Comparison of ENCODE assay signal across 11 mouse cellular contexts in genomic region chr10:76978042-76978441, GRCm38 (mm10). TPM values are rescaled to one million over a fixed set of nuclear protein-coding genes. Genes with fewer than 3 reads are reported as not detected.
DNase-seq lines count a peak whose midpoint lies in the region; ATAC-seq and TF ChIP-seq lines count a peak whose summit lies in the region.
"Had no signal": no experiment of that assay in that cellular context is flagged by ENCODE, and none has a peak within 500 bp of the region (broad histone marks: within the 10 kb centered on the region; RNA-seq: fewer than 3 reads in every experiment).

No protein-coding gene starts in this region.

- H3K4me2 ChIP-seq in kidney, embryonic 15.5 days: no peak overlapping the region
- no peak overlapping the region for H3K4me2 ChIP-seq in myocyte (ENCODE audit: low read depth)
- H3K4me2 ChIP-seq: limb, embryonic 15.5 days; midbrain, embryonic 12.5 days had no signal

- no peak overlapping the region for H3K9ac ChIP-seq in kidney, embryonic 15.5 days
- H3K9ac ChIP-seq in MEL (ENCODE audit: control insufficient read depth, low read depth, low read length, poor library complexity, severe bottlenecking): no peak overlapping the region
- H3K9ac ChIP-seq: limb, embryonic 15.5 days; midbrain, embryonic 12.5 days had no signal

- no peaks in the 10 kb centered on the region for H3K36me3 ChIP-seq in kidney, embryonic 15.5 days
- H3K36me3 ChIP-seq in MEL (ENCODE audit: control insufficient read depth in 1 of 2, insufficient read depth in 2 of 2, low read length in 2 of 2): no peaks in the 10 kb centered on the region
- no peaks in the 10 kb centered on the region for H3K36me3 ChIP-seq in myocyte (ENCODE audit: control insufficient read depth, insufficient read depth)
- H3K36me3 ChIP-seq: limb, embryonic 15.5 days; midbrain, embryonic 12.5 days had no signal

- H3ac ChIP-seq in myocyte (ENCODE audit: control insufficient read depth, insufficient read length): no peak overlapping the region

- no peak for ATAC-seq in kidney, embryonic 15.5 days (replicated peaks; ENCODE audit: low FRiP score)
- no peak for ATAC-seq in erythroid progenitor cell, adult 5-6 weeks (replicated peaks; ENCODE audit: low FRiP score, poor library complexity, severe bottlenecking)
- ATAC-seq: forebrain, embryonic 16.5 days had no signal

- H3K27me3 ChIP-seq in kidney, embryonic 15.5 days: no peaks in the 10 kb centered on the region
- H3K27me3 ChIP-seq in MEL (ENCODE audit: control insufficient read depth in 1 of 2, insufficient read depth in 2 of 2, low read length in 2 of 2) (peaks cover 0 to under 1% of the 10 kb centered on the region in 2 experiments; a peak in 1 of 4 replicates), myocyte (ENCODE audit: control insufficient read depth, insufficient read depth, insufficient read length) (no peaks in the 10 kb centered on the region)
- H3K27me3 ChIP-seq: limb, embryonic 15.5 days; midbrain, embryonic 12.5 days had no signal

- H3K4me1 ChIP-seq in kidney, embryonic 15.5 days: no peaks in the 10 kb centered on the region
- H3K4me1 ChIP-seq in MEL (ENCODE audit: control insufficient read depth in 1 of 2, insufficient read depth in 2 of 2, low read length in 2 of 2): no peaks in the 10 kb centered on the region

- no peak for TF ChIP-seq POLR2A in MEL (IDR thresholded peaks at IDR 0.05; ENCODE audit: control insufficient read depth in 1 of 2, insufficient read depth in 1 of 2, low read depth in 1 of 2, low read length in 2 of 2, poor library complexity in 1 of 2)
- no peak for TF ChIP-seq POLR2A in myocyte (IDR thresholded peaks at IDR 0.05; ENCODE audit: insufficient read length, low read depth)

- DNase-seq in kidney, postnatal 14 days: peak; percentile 36
- DNase-seq in MEL (ENCODE audit: low read depth, low spot score): peak; percentile 65
- DNase-seq in adrenal gland, postnatal 25 days: peak; percentile 30
- no peak for DNase-seq in right cerebral cortex, adult 18-20 months
- DNase-seq: cerebellum, postnatal 36 days had no signal

- H3K27ac ChIP-seq in kidney, embryonic 15.5 days: no peak overlapping the region
- no peak overlapping the region for H3K27ac ChIP-seq in MEL (ENCODE audit: control insufficient read depth, low read depth, low read length)
- H3K27ac ChIP-seq: limb, embryonic 15.5 days; midbrain, embryonic 12.5 days had no signal

- no peak for TF ChIP-seq CTCF in MEL (IDR thresholded peaks at IDR 0.05 in 2 of 3, conservative IDR thresholded peaks at IDR 0.05 in 1 of 3; ENCODE audit: control insufficient read depth in 1 of 3, insufficient read depth in 1 of 3, low read depth in 2 of 3, low read length in 3 of 3, poor library complexity in 1 of 3, severe bottlenecking in 1 of 3)

- no peak for TF ChIP-seq RAD21 in MEL (IDR thresholded peaks at IDR 0.05; ENCODE audit: low read depth, low read length)

- H3K9me3 ChIP-seq in kidney, embryonic 15.5 days (replicated peaks): no peaks in the 10 kb centered on the region
- H3K9me3 ChIP-seq in MEL (replicated peaks; ENCODE audit: insufficient read depth, low read length): no peaks in the 10 kb centered on the region
- H3K9me3 ChIP-seq: limb, embryonic 15.5 days had no signal

- no peak overlapping the region for H3K4me3 ChIP-seq in kidney, embryonic 15.5 days (replicated peaks)
- no peak overlapping the region for H3K4me3 ChIP-seq in MEL (ENCODE audit: control insufficient read depth in 1 of 2, insufficient read depth in 1 of 2, low read depth in 2 of 2, low read length in 2 of 2)
- no peak overlapping the region for H3K4me3 ChIP-seq in myocyte
- H3K4me3 ChIP-seq: limb, embryonic 15.5 days; midbrain, embryonic 12.5 days had no signal

- no peaks in the 10 kb centered on the region for H3K79me2 ChIP-seq in MEL (ENCODE audit: control insufficient read depth, insufficient read depth, low read length, poor library complexity)
- no peaks in the 10 kb centered on the region for H3K79me2 ChIP-seq in myocyte (ENCODE audit: control insufficient read depth, insufficient read depth)

- WGBS in kidney, embryonic 15.5 days: 40% methylated on average over 2 of the region's 2 CpGs

- TF ChIP-seq EP300 in MEL (IDR thresholded peaks at IDR 0.05; ENCODE audit: low read depth in 1 of 2, low read length in 2 of 2): no peak

TF ChIP-seq in MEL, 35 proteins besides CTCF, POLR2A, EP300 and RAD21:
- TF ChIP-seq TBP (IDR thresholded peaks at IDR 0.05; ENCODE audit: low read depth, low read length): no peak
- no peak for TF ChIP-seq USF1 (IDR thresholded peaks at IDR 0.05; ENCODE audit: low read depth, low read length)
- no peak for TF ChIP-seq ZNF384 (IDR thresholded peaks at IDR 0.05; ENCODE audit: low read depth, low read length)
- TF ChIP-seq KAT2A (conservative IDR thresholded peaks at IDR 0.05; ENCODE audit: low read depth, low read length): no peak
- TF ChIP-seq CHD1 (IDR thresholded peaks at IDR 0.05; ENCODE audit: low read depth, low read length): no peak
- TF ChIP-seq HCFC1 (IDR thresholded peaks at IDR 0.05; ENCODE audit: low read depth, low read length): no peak
- TF ChIP-seq NELFE (IDR thresholded peaks at IDR 0.05; ENCODE audit: low read depth, low read length): no peak
- no peak for TF ChIP-seq RCOR1 (IDR thresholded peaks at IDR 0.05; ENCODE audit: low read depth, low read length)
- TF ChIP-seq NRF1 (IDR thresholded peaks at IDR 0.05; ENCODE audit: insufficient read depth, low read depth, low read length, poor library complexity, severe bottlenecking): no peak
- no peak for TF ChIP-seq ZKSCAN1 (IDR thresholded peaks at IDR 0.05; ENCODE audit: low read depth, low read length)

TF ChIP-seq in myocyte, 11 proteins besides CTCF, POLR2A, EP300 and RAD21:
- no peak for TF ChIP-seq CEBPB (IDR thresholded peaks at IDR 0.05; ENCODE audit: insufficient read depth, poor library complexity, severe bottlenecking)
- no peak for TF ChIP-seq SRF (IDR thresholded peaks at IDR 0.05; ENCODE audit: control insufficient read depth, insufficient read length, low read depth)
- peak; percentile 67 for TF ChIP-seq MAX (IDR thresholded peaks at IDR 0.05; ENCODE audit: low read depth)
- TF ChIP-seq MYOG (IDR thresholded peaks at IDR 0.05; ENCODE audit: control insufficient read depth in 1 of 3, insufficient read depth in 1 of 3, insufficient read length in 2 of 3, low read depth in 2 of 3): no peak
- no peak for TF ChIP-seq USF1 (IDR thresholded peaks at IDR 0.05; ENCODE audit: low read depth)
- TF ChIP-seq TCF12 (IDR thresholded peaks at IDR 0.05; ENCODE audit: insufficient read depth, poor library complexity, severe bottlenecking): no peak
- TF ChIP-seq POLR2AphosphoS2 (IDR thresholded peaks at IDR 0.05; ENCODE audit: insufficient read length, low read depth): no peak
- no peak for TF ChIP-seq E2F4 (IDR thresholded peaks at IDR 0.05; ENCODE audit: insufficient read depth)
- TF ChIP-seq REST (IDR thresholded peaks at IDR 0.05; ENCODE audit: insufficient read depth, insufficient read length): peak; percentile 88
- TF ChIP-seq MYOD1 (IDR thresholded peaks at IDR 0.05; ENCODE audit: control insufficient read depth in 1 of 3, insufficient read length in 2 of 3, low read depth in 2 of 3): no peak
- TF ChIP-seq TCF3 (IDR thresholded peaks at IDR 0.05; ENCODE audit: insufficient read length, low read depth): no peak

RNA-seq across cellular contexts. Expression of gene Pcbp3, which starts 16.4 kb away (rescaled TPM):
- 45.4 and 53.0 TPM in 2 replicates for polyA plus RNA-seq in kidney, embryonic 15.5 days (2015; fragmentation: Nextera tagmentation; extraction: Ambion mirVana)
- total RNA-seq in MEL (2012; rRNA removed): 1.1 and 1.2 TPM in 2 replicates
- 1 to 10 TPM in 1 of 2 experiments, not detected in 1; 3.3 TPM for polyA plus RNA-seq in MEL (2012; ENCODE audit: insufficient read depth in 1 of 2, insufficient read length in 2 of 2, low read depth in 1 of 2, low replicate concordance in 2 of 2, missing spikeins in 1 of 2)
- total RNA-seq in adrenal gland, postnatal 25 days (2021): 27.3 and 31.6 TPM in 2 replicates
- 10.0 TPM for polyA plus RNA-seq in myocyte (2012; fragmentation: generic; extraction: Trizol)
- total RNA-seq in erythroid progenitor cell, adult 5-6 weeks (2015; ENCODE audit: low replicate concordance): 2.9 TPM in 1 of 2 replicates, not detected in the other
- total RNA-seq in erythroid progenitor cell, adult 5-6 weeks (2017; ENCODE audit: low replicate concordance): not detected in 2 replicates

RNA-seq across cellular contexts. Expression of gene Slc19a1, which starts 54.0 kb away (rescaled TPM):
- polyA plus RNA-seq in kidney, embryonic 15.5 days (2015; fragmentation: Nextera tagmentation; extraction: Ambion mirVana): 43.1 and 43.7 TPM in 2 replicates
- total RNA-seq in MEL (2012; rRNA removed): 57.7 and 65.3 TPM in 2 replicates
- polyA plus RNA-seq in MEL (2012; ENCODE audit: insufficient read depth in 1 of 2, insufficient read length in 2 of 2, low read depth in 1 of 2, low replicate concordance in 2 of 2, missing spikeins in 1 of 2) (10 to 100 TPM in 1 of 2 experiments, not detected in 1; 86.4 TPM), myocyte (2012; fragmentation: generic; extraction: Trizol) (23.0 TPM)
- 18.0 and 21.1 TPM in 2 replicates for total RNA-seq in adrenal gland, postnatal 25 days (2021)
- 1.4 and 2.9 TPM in 2 replicates for total RNA-seq in erythroid progenitor cell, adult 5-6 weeks (2015; ENCODE audit: low replicate concordance)
- total RNA-seq in erythroid progenitor cell, adult 5-6 weeks (2017; ENCODE audit: low replicate concordance): 3.3 and 7.9 TPM in 2 replicates
